Mouse (Mus musculus) C2C12 (cell line): ENCODE results near the gene Errfi1.
"Not testable (repeated sequence)": the region's sequence is repeated elsewhere in the genome, so short reads cannot be mapped to it uniquely, and the experiment has no call there.

ENCODE experiments used
- CEBPB ChIP-seq: IDR thresholded peaks from one replicate; pipeline ENCODE4 v1.6.1; 2011; ENCODE audit warnings: low read depth, mild to moderate bottlenecking, control low read depth, moderate library complexity
- CTCF ChIP-seq: IDR thresholded peaks from one replicate; pipeline ENCODE4 v1.5.1; 2011; ENCODE audit not compliant: control insufficient read depth, insufficient read depth, insufficient read length
- MAX ChIP-seq: IDR thresholded peaks from one replicate; pipeline ENCODE4 v1.6.1; 2011; ENCODE audit warnings: mild to moderate bottlenecking, control low read depth
- USF1 ChIP-seq: IDR thresholded peaks from one replicate; pipeline ENCODE4 v1.6.1; 2011; ENCODE audit warnings: low read depth, mild to moderate bottlenecking, control low read depth, moderate library complexity

DNA sequence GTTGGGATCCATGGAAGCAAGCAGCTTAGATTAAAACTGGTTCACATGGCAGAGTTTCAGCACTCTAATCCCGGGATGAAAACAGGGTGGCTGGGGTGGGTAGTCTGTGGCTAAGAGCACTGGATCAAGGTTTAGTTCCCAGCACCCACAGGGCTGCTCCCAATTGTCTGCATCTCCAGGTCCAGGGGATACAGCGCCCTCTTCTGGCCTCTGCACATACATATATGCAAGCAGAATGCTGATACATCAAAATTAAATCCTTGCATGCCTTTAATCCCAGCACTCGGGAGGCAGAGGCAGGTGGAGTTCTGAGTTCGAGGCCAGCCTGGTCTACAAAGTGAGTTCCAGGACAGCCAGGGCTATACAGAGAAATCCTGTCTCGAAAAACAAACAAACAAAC lies 54.8 kb downstream of the Errfi1 start:
- not testable (repeated sequence) for TF ChIP-seq CTCF, MAX, USF1, CEBPB
